Mouse (Mus musculus) heart, embryonic 15.5 days (tissue): Measurements from ENCODE around the gene Cemip. TPM values are rescaled to one million over a fixed set of nuclear protein-coding genes. Genes with fewer than 3 reads are reported as not detected.

Experiments used
- ATAC-seq: fragments of 200-750 bp; cut with Nextera tagmentation; replicated peaks from 2 replicates; pipeline ENCODE4 v1.8.0; 2017; ENCODE audit warnings: low read depth, moderate TSS enrichment; ENCODE audit not compliant: insufficient number of reproducible peaks, insufficient read depth, low FRiP score
- H3K27ac ChIP-seq: fragments of 300-500 bp; sonication (generic); 2 replicates; pipeline ENCODE4 v1.5.1; 2015; ENCODE audit warnings: mild to moderate bottlenecking, inconsistent platforms
- H3K27me3 ChIP-seq: fragments of 300-500 bp; sonication (generic); 2 replicates; pipeline ENCODE4 v1.6.1; 2015; ENCODE audit warnings: inconsistent platforms
- H3K36me3 ChIP-seq: fragments of 300-500 bp; sonication (generic); 2 replicates; pipeline ENCODE4 v1.6.1; 2015; ENCODE audit warnings: mild to moderate bottlenecking, inconsistent platforms
- H3K4me1 ChIP-seq: fragments of 300-500 bp; sonication (generic); replicated peaks from 2 replicates; pipeline ENCODE4 v1.6.1; 2015; ENCODE audit warnings: inconsistent platforms
- H3K4me2 ChIP-seq: fragments of 300-500 bp; sonication (generic); 2 replicates; pipeline ENCODE4 v1.6.1; 2015; ENCODE audit warnings: inconsistent platforms, mild to moderate bottlenecking, moderate library complexity
- H3K4me3 ChIP-seq: fragments of 300-500 bp; sonication (generic); 2 replicates; pipeline ENCODE4 v1.5.1; 2015; ENCODE audit warnings: mild to moderate bottlenecking, inconsistent platforms
- H3K9ac ChIP-seq: fragments of 300-500 bp; sonication (generic); 2 replicates; pipeline ENCODE4 v1.6.1; 2015; ENCODE audit warnings: mild to moderate bottlenecking, inconsistent platforms
- H3K9me3 ChIP-seq: fragments of 300-500 bp; sonication (generic); replicated peaks from 2 replicates; pipeline ENCODE4 v1.6.1; 2016; ENCODE audit warnings: inconsistent platforms
- WGBS: fragments of 180-500 bp; shearing (Covaris S2); methylation state at CpG from one replicate; pipeline ENCODE4 v1.1.7; 2015; ENCODE audit warnings: mixed read lengths; 5-methylcytosine and 5-hydroxymethylcytosine counted together
- polyA plus RNA-seq: library from polyadenylated mRNA; unstranded; fragments of >200 nt; fragmentation: Nextera tagmentation; extraction: Ambion mirVana; gene quantifications from 2 replicates; pipeline ENCODE4 v1.2.1, GENCODE M21; 2015

Cemip gene
- polyA plus RNA-seq, 1 experiment from 2014 or later, result 0.60 TPM

GRCm38 (mm10) chr7:84116621-84117542, 30.6 kb upstream of the Cemip start:
- 56% methylated on average over 7 of the region's 7 CpGs for WGBS
- ATAC-seq, result no peak

GRCm38 (mm10) chr7:84115385-84115784, 29.1 kb upstream of the Cemip start:
- no peak for ATAC-seq
- 41% methylated on average over 2 of the region's 2 CpGs for WGBS
- no peaks in the 10 kb centered on the region for H3K9me3 ChIP-seq
- no peak overlapping the region for H3K27ac ChIP-seq
- H3K4me2 ChIP-seq, result no peak overlapping the region
- H3K9ac ChIP-seq, result no peak overlapping the region
- peaks cover 10% of the 10 kb centered on the region for H3K36me3 ChIP-seq
- H3K27me3 ChIP-seq, result no peaks in the 10 kb centered on the region
- H3K4me3 ChIP-seq, result no peak overlapping the region
- peaks cover 73% of the 10 kb centered on the region for H3K4me1 ChIP-seq

More at GRCm38 (mm10) chr7:84116621-84117542, 30.6 kb upstream of the Cemip start:
- 0 out of 2 replicates have a peak overlapping the region, but pooled peaks have one; percentile 22 for H3K27ac ChIP-seq
- no peaks in the 10 kb centered on the region for H3K9me3 ChIP-seq
- peaks cover 9% of the 10 kb centered on the region for H3K36me3 ChIP-seq
- no peak overlapping the region for H3K4me3 ChIP-seq
- H3K9ac ChIP-seq, result no peak overlapping the region
- no peaks in the 10 kb centered on the region for H3K27me3 ChIP-seq
- no peak overlapping the region for H3K4me2 ChIP-seq
- H3K4me1 ChIP-seq, result peaks cover 78% of the 10 kb centered on the region

- 63% methylated on average over 3 of the region's 3 CpGs for WGBS
- Histone ChIP-seq H3K4me1 (peaks cover 68% of the 10 kb centered on the region), H3K27ac (no peak overlapping the region), H3K36me3 (peaks cover 16% of the 10 kb centered on the region), H3K4me2 (no peak overlapping the region), H3K27me3 (no peaks in the 10 kb centered on the region), H3K9ac (no peak overlapping the region), H3K4me3 (no peak overlapping the region), H3K9me3 (no peaks in the 10 kb centered on the region)
- no peak for ATAC-seq
Observed at GRCm38 (mm10) chr7:84114775-84115174, 28.5 kb upstream of the Cemip start.

- no peak overlapping the region for H3K4me2 ChIP-seq
- H3K27me3 ChIP-seq, result no peaks in the 10 kb centered on the region
- H3K4me3 ChIP-seq, result no peak overlapping the region
- peaks cover 50% of the 10 kb centered on the region for H3K4me1 ChIP-seq
- H3K27ac ChIP-seq, result no peak overlapping the region; the same call in 1 of the 2 replicates
- peaks cover 26% of the 10 kb centered on the region for H3K36me3 ChIP-seq
- no peak for ATAC-seq
- 83% methylated on average over 8 of the region's 8 CpGs for WGBS
- H3K9ac ChIP-seq, result no peak overlapping the region
- H3K9me3 ChIP-seq, result no peaks in the 10 kb centered on the region
Observed at GRCm38 (mm10) chr7:84113035-84113390, 26.7 kb upstream of the Cemip start.

GRCm38 (mm10) chr7:84112351-84113034, 26.2 kb upstream of the Cemip start:
- Histone ChIP-seq H3K36me3 (peaks cover 30% of the 10 kb centered on the region), H3K4me3 (no peak overlapping the region), H3K27ac (peak overlapping the region; percentile 50), H3K27me3 (no peaks in the 10 kb centered on the region), H3K4me2 (no peak overlapping the region), H3K4me1 (peaks cover 45% of the 10 kb centered on the region), H3K9ac (no peak overlapping the region), H3K9me3 (no peaks in the 10 kb centered on the region)
- 57% methylated on average over 6 of the region's 6 CpGs for WGBS
- ATAC-seq, result no peak

- 37% methylated on average over 10 of the region's 10 CpGs for WGBS
- peaks cover 38% of the 10 kb centered on the region for H3K4me1 ChIP-seq
- H3K9me3 ChIP-seq, result no peaks in the 10 kb centered on the region
- H3K4me3 ChIP-seq, result no peak overlapping the region
- no peak for ATAC-seq
- peak overlapping the region; percentile 50 for H3K27ac ChIP-seq
- no peak overlapping the region for H3K4me2 ChIP-seq
- peaks cover 30% of the 10 kb centered on the region for H3K36me3 ChIP-seq
- H3K27me3 ChIP-seq, result no peaks in the 10 kb centered on the region
- H3K9ac ChIP-seq, result no peak overlapping the region
Observed at GRCm38 (mm10) chr7:84111716-84112350, 25.5 kb upstream of the Cemip start.

GRCm38 (mm10) chr7:84106942-84107341, 20.6 kb upstream of the Cemip start:
- no peak overlapping the region for H3K4me3 ChIP-seq
- no peak for ATAC-seq
- no peak overlapping the region for H3K9ac ChIP-seq
- no peaks in the 10 kb centered on the region for H3K27me3 ChIP-seq
- H3K36me3 ChIP-seq, result peaks cover 21% of the 10 kb centered on the region
- WGBS, result 93% methylated on average over 1 of the region's 1 CpGs
- no peak overlapping the region for H3K27ac ChIP-seq
- H3K9me3 ChIP-seq, result no peaks in the 10 kb centered on the region
- peaks cover 7% of the 10 kb centered on the region for H3K4me1 ChIP-seq
- no peak overlapping the region for H3K4me2 ChIP-seq

GRCm38 (mm10) chr7:84102589-84102988, 16.3 kb upstream of the Cemip start:
- WGBS, result 98% methylated on average over 1 of the region's 1 CpGs
- Histone ChIP-seq H3K27me3 (no peaks in the 10 kb centered on the region), H3K36me3 (no peaks in the 10 kb centered on the region), H3K27ac (no peak overlapping the region), H3K9me3 (no peaks in the 10 kb centered on the region), H3K4me3 (no peak overlapping the region), H3K4me2 (no peak overlapping the region), H3K4me1 (no peaks in the 10 kb centered on the region), H3K9ac (no peak overlapping the region)
- ATAC-seq, result no peak

GRCm38 (mm10) chr7:84100672-84101071, 14.4 kb upstream of the Cemip start:
- H3K9me3 ChIP-seq, result no peaks in the 10 kb centered on the region
- no peaks in the 10 kb centered on the region for H3K36me3 ChIP-seq
- H3K4me2 ChIP-seq, result no peak overlapping the region
- H3K27ac ChIP-seq, result no peak overlapping the region
- H3K4me3 ChIP-seq, result no peak overlapping the region
- H3K27me3 ChIP-seq, result no peaks in the 10 kb centered on the region
- 72% methylated on average over 3 of the region's 3 CpGs for WGBS
- ATAC-seq, result no peak
- peaks cover 5% of the 10 kb centered on the region for H3K4me1 ChIP-seq
- H3K9ac ChIP-seq, result no peak overlapping the region

GRCm38 (mm10) chr7:84098098-84098497, 11.8 kb upstream of the Cemip start:
- H3K9ac ChIP-seq, result no peak overlapping the region
- WGBS, result 92% methylated on average over 1 of the region's 1 CpGs
- no peaks in the 10 kb centered on the region for H3K27me3 ChIP-seq
- no peak overlapping the region for H3K4me3 ChIP-seq
- H3K36me3 ChIP-seq, result no peaks in the 10 kb centered on the region
- no peak overlapping the region for H3K27ac ChIP-seq
- no peaks in the 10 kb centered on the region for H3K9me3 ChIP-seq
- H3K4me2 ChIP-seq, result no peak overlapping the region
- peaks cover 5% of the 10 kb centered on the region for H3K4me1 ChIP-seq
- ATAC-seq, result no peak

- no peaks in the 10 kb centered on the region for H3K36me3 ChIP-seq
- no peak overlapping the region for H3K27ac ChIP-seq
- no peaks in the 10 kb centered on the region for H3K9me3 ChIP-seq
- H3K4me2 ChIP-seq, result no peak overlapping the region
- H3K27me3 ChIP-seq, result no peaks in the 10 kb centered on the region
- no peak overlapping the region for H3K9ac ChIP-seq
- H3K4me1 ChIP-seq, result peaks cover 8% of the 10 kb centered on the region
- no peak overlapping the region for H3K4me3 ChIP-seq
- 43% methylated on average over 6 of the region's 6 CpGs for WGBS
- ATAC-seq, result no peak
Observed at GRCm38 (mm10) chr7:84096501-84096900, 10.2 kb upstream of the Cemip start.
